Mouse (Mus musculus) frontal cortex, postnatal 14 days (tissue): ENCODE measurements around the gene Cacna2d1.

ENCODE experiments used
- DNase-seq, 2 experiments: peaks; one replicate each; pipeline ENCODE4 v3.0.0; 2022; ENCODE audit warnings: low spot score in 2 of 2

The Cacna2d1 gene

GRCm38 (mm10) chr5:16417996-16418395 is 483.5 kb downstream of the Cacna2d1 start:
- DNase-seq = no peak

- DNase-seq = no peak
Measured at GRCm38 (mm10) chr5:16418504-16418903, 484.0 kb downstream of the Cacna2d1 start.
